9 mouse cellular contexts compared by ENCODE assay signal in the genomic region with DNA sequence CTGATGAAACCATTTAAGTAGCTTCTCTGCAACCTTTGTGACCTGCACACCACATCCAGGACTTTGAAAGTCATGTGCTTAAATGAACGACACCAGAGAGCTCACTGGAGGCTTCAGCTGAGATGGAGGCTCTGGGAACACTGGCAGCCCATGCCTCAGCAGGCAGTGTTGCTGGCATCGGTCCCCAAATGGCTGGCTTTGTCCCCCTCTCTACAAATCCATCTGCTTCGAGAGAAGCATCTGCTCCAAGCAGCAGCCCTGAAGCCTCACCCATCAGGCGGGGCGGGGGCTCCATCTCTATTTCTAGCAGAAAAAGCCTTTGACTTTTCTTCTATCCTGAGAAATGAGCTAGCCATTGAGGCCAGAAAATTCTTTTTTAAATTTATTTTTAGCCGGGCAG.
DNase-seq lines count a peak whose midpoint lies in the region; ATAC-seq lines count a peak whose summit lies in the region.
"Had no signal": no experiment of that assay in that cellular context is flagged by ENCODE, and none has a peak within 500 bp of the region (broad histone marks: within the 10 kb centered on the region; RNA-seq: fewer than 3 reads in every experiment).

No protein-coding gene starts in this region.

- no peak for DNase-seq in neural tube, embryonic 10.5 days (ENCODE audit: extremely low spot score, low spot score)
- peak; percentile 86 for DNase-seq in layer of hippocampus, adult 9-11 months
- DNase-seq in adrenal gland, postnatal 10 days: no peak
- DNase-seq in urinary bladder, adult 2 months (ENCODE audit: low spot score): no peak
- no peak for DNase-seq in MN1 (ENCODE audit: low spot score)
- DNase-seq: gastrocnemius, postnatal 25 days had no signal

- no peak overlapping the region for H3K4me2 ChIP-seq in neural tube, embryonic 13.5 days
- no peak overlapping the region for H3K4me2 ChIP-seq in forebrain, embryonic 15.5 days (replicated peaks)
- H3K4me2 ChIP-seq: liver, embryonic 15.5 days had no signal

- no peaks in the 10 kb centered on the region for H3K36me3 ChIP-seq in neural tube, embryonic 13.5 days
- no peaks in the 10 kb centered on the region for H3K36me3 ChIP-seq in forebrain, embryonic 15.5 days
- H3K36me3 ChIP-seq: liver, embryonic 15.5 days had no signal

- H3K27ac ChIP-seq in neural tube, embryonic 13.5 days (replicated peaks): peak overlapping the region; percentile 73
- peak overlapping the region; percentile 89 for H3K27ac ChIP-seq in forebrain, embryonic 15.5 days (replicated peaks)
- H3K27ac ChIP-seq: liver, embryonic 15.5 days had no signal

- H3K4me3 ChIP-seq in neural tube, embryonic 13.5 days: no peak overlapping the region
- H3K4me3 ChIP-seq in forebrain, embryonic 15.5 days: no peak overlapping the region
- H3K4me3 ChIP-seq: liver, embryonic 15.5 days had no signal

- H3K9me3 ChIP-seq in neural tube, embryonic 13.5 days: no peaks in the 10 kb centered on the region
- no peaks in the 10 kb centered on the region for H3K9me3 ChIP-seq in forebrain, embryonic 15.5 days
- H3K9me3 ChIP-seq: liver, embryonic 15.5 days had no signal

- no peaks in the 10 kb centered on the region for H3K27me3 ChIP-seq in neural tube, embryonic 13.5 days
- H3K27me3 ChIP-seq in forebrain, embryonic 15.5 days: no peaks in the 10 kb centered on the region
- H3K27me3 ChIP-seq: liver, embryonic 15.5 days had no signal

- no peak for ATAC-seq in neural tube, embryonic 13.5 days (ENCODE audit: low read depth)
- peak; percentile 83 for ATAC-seq in forebrain, embryonic 15.5 days (replicated peaks)

- peak overlapping the region; percentile 8; the same call in 1 of the 2 replicates for H3K9ac ChIP-seq in neural tube, embryonic 13.5 days
- no peak overlapping the region for H3K9ac ChIP-seq in forebrain, embryonic 15.5 days (replicated peaks)
- H3K9ac ChIP-seq: liver, embryonic 15.5 days had no signal

- H3K4me1 ChIP-seq in neural tube, embryonic 13.5 days (replicated peaks): peaks cover 46% of the 10 kb centered on the region
- peaks cover 46% of the 10 kb centered on the region for H3K4me1 ChIP-seq in forebrain, embryonic 15.5 days

- WGBS in neural tube, embryonic 13.5 days: 63% methylated on average over 6 of the region's 6 CpGs
- 49% methylated on average over 6 of the region's 6 CpGs for WGBS in forebrain, embryonic 15.5 days
